Mouse (Mus musculus) stomach, postnatal 0 days (tissue): ENCODE measurements around the gene Wt1.

Source experiments
- CTCF ChIP-seq: IDR thresholded peaks from 2 replicates; pipeline ENCODE4 v1.5.1; 2016; ENCODE audit warnings: antibody characterized with exemption, low read depth, mild to moderate bottlenecking, moderate library complexity
- EP300 ChIP-seq: optimal IDR thresholded peaks from 2 replicates; pipeline ENCODE3; 2016; ENCODE audit warnings: antibody characterized with exemption

GRCm38 (mm10) chr2:105084035-105084434 is 42.3 kb upstream of the Wt1 start:
- TF ChIP-seq CTCF (no peak), EP300 (no peak)
